Mouse (Mus musculus): Measurements from ENCODE around the gene Arhgef3. TPM values are rescaled to one million over a fixed set of nuclear protein-coding genes. Genes with fewer than 3 reads are reported as not detected.

Gene Arhgef3
- polyA plus RNA-seq, 1 experiment from 2014 or later: 12.8 TPM

- 61% methylated on average over 8 of the region's 8 CpGs for WGBS
Observed at GRCm38 (mm10) chr14:27166751-27167150, 52.1 kb downstream of the Arhgef3 start.

GRCm38 (mm10) chr14:27167177-27167576 lies 52.5 kb downstream of the Arhgef3 start:
- no peak for ATAC-seq (ENCODE audit: low read depth)
- 49% methylated on average over 4 of the region's 4 CpGs for WGBS
- Histone ChIP-seq H3K4me3 (ENCODE audit: low read length) (no peak overlapping the region), H3K4me2 (ENCODE audit: low read depth, low read length) (no peak overlapping the region), H3K27ac (ENCODE audit: low read length) (no peak overlapping the region), H3K4me1 (replicated peaks; ENCODE audit: control insufficient read depth, insufficient read depth, low read length) (no peaks in the 10 kb centered on the region; the same call in 1 of the 2 replicates), H3K36me3 (ENCODE audit: control insufficient read depth, insufficient read depth, low read length) (no peaks in the 10 kb centered on the region), H3K9me3 (ENCODE audit: control insufficient read depth, low read length) (no peaks in the 10 kb centered on the region), H3K27me3 (ENCODE audit: control insufficient read depth, insufficient read depth, low read depth, low read length) (no peaks in the 10 kb centered on the region), H3K9ac (ENCODE audit: low read length) (no peak overlapping the region)

More at GRCm38 (mm10) chr14:27166751-27167150, 52.1 kb downstream of the Arhgef3 start:
- Histone ChIP-seq H3K4me3 (ENCODE audit: low read length) (no peak overlapping the region), H3K9ac (ENCODE audit: low read length) (no peak overlapping the region), H3K9me3 (ENCODE audit: control insufficient read depth, low read length) (no peaks in the 10 kb centered on the region), H3K4me2 (ENCODE audit: low read depth, low read length) (no peak overlapping the region), H3K36me3 (ENCODE audit: control insufficient read depth, insufficient read depth, low read length) (no peaks in the 10 kb centered on the region), H3K27me3 (ENCODE audit: control insufficient read depth, insufficient read depth, low read depth, low read length) (no peaks in the 10 kb centered on the region), H3K4me1 (replicated peaks; ENCODE audit: control insufficient read depth, insufficient read depth, low read length) (no peaks in the 10 kb centered on the region; the same call in 1 of the 2 replicates), H3K27ac (ENCODE audit: low read length) (no peak overlapping the region)
- ATAC-seq (ENCODE audit: low read depth): peak; percentile 31; the same call in 1 of the 2 replicates

- Histone ChIP-seq H3K9ac (ENCODE audit: low read length) (no peak overlapping the region), H3K27ac (ENCODE audit: low read length) (no peak overlapping the region), H3K27me3 (ENCODE audit: control insufficient read depth, insufficient read depth, low read depth, low read length) (no peaks in the 10 kb centered on the region), H3K36me3 (ENCODE audit: control insufficient read depth, insufficient read depth, low read length) (no peaks in the 10 kb centered on the region), H3K9me3 (ENCODE audit: control insufficient read depth, low read length) (no peaks in the 10 kb centered on the region), H3K4me2 (ENCODE audit: low read depth, low read length) (no peak overlapping the region), H3K4me3 (ENCODE audit: low read length) (no peak overlapping the region), H3K4me1 (replicated peaks; ENCODE audit: control insufficient read depth, insufficient read depth, low read length) (peaks cover 2% of the 10 kb centered on the region; the same call in 1 of the 2 replicates)
- 53% methylated on average over 5 of the region's 5 CpGs for WGBS
- no peak for ATAC-seq (ENCODE audit: low read depth)
Observed at GRCm38 (mm10) chr14:27168387-27168786, 53.7 kb downstream of the Arhgef3 start.

- Histone ChIP-seq H3K27me3 (ENCODE audit: control insufficient read depth, insufficient read depth, low read depth, low read length) (no peaks in the 10 kb centered on the region), H3K36me3 (ENCODE audit: control insufficient read depth, insufficient read depth, low read length) (no peaks in the 10 kb centered on the region), H3K9me3 (ENCODE audit: control insufficient read depth, low read length) (no peaks in the 10 kb centered on the region), H3K4me3 (ENCODE audit: low read length) (no peak overlapping the region), H3K4me2 (ENCODE audit: low read depth, low read length) (no peak overlapping the region), H3K9ac (ENCODE audit: low read length) (no peak overlapping the region), H3K27ac (ENCODE audit: low read length) (no peak overlapping the region), H3K4me1 (replicated peaks; ENCODE audit: control insufficient read depth, insufficient read depth, low read length) (peaks cover 7% of the 10 kb centered on the region)
- 87% methylated on average over 4 of the region's 4 CpGs for WGBS
- ATAC-seq (ENCODE audit: low read depth): no peak
Observed at GRCm38 (mm10) chr14:27169287-27169686, 54.6 kb downstream of the Arhgef3 start.

GRCm38 (mm10) chr14:27170421-27170820 lies 55.7 kb downstream of the Arhgef3 start:
- ATAC-seq (ENCODE audit: low read depth): no peak
- 90% methylated on average over 2 of the region's 2 CpGs for WGBS
- Histone ChIP-seq H3K36me3 (ENCODE audit: control insufficient read depth, insufficient read depth, low read length) (no peaks in the 10 kb centered on the region), H3K4me3 (ENCODE audit: low read length) (no peak overlapping the region), H3K27me3 (ENCODE audit: control insufficient read depth, insufficient read depth, low read depth, low read length) (no peaks in the 10 kb centered on the region), H3K4me1 (replicated peaks; ENCODE audit: control insufficient read depth, insufficient read depth, low read length) (peaks cover 14% of the 10 kb centered on the region), H3K4me2 (ENCODE audit: low read depth, low read length) (no peak overlapping the region), H3K9ac (ENCODE audit: low read length) (no peak overlapping the region), H3K27ac (ENCODE audit: low read length) (no peak overlapping the region), H3K9me3 (ENCODE audit: control insufficient read depth, low read length) (no peaks in the 10 kb centered on the region)

GRCm38 (mm10) chr14:27171175-27171830 lies 56.6 kb downstream of the Arhgef3 start:
- Histone ChIP-seq H3K9me3 (ENCODE audit: control insufficient read depth, low read length) (no peaks in the 10 kb centered on the region), H3K4me2 (ENCODE audit: low read depth, low read length) (no peak overlapping the region), H3K4me1 (replicated peaks; ENCODE audit: control insufficient read depth, insufficient read depth, low read length) (peaks cover 14% of the 10 kb centered on the region), H3K36me3 (ENCODE audit: control insufficient read depth, insufficient read depth, low read length) (no peaks in the 10 kb centered on the region), H3K9ac (ENCODE audit: low read length) (no peak overlapping the region), H3K27me3 (ENCODE audit: control insufficient read depth, insufficient read depth, low read depth, low read length) (no peaks in the 10 kb centered on the region), H3K4me3 (ENCODE audit: low read length) (no peak overlapping the region), H3K27ac (ENCODE audit: low read length) (no peak overlapping the region)
- WGBS: 46% methylated on average over 14 of the region's 14 CpGs
- ATAC-seq (ENCODE audit: low read depth): peak; percentile 47; the same call in 1 of the 2 replicates

- WGBS: 66% methylated on average over 10 of the region's 10 CpGs
Observed at GRCm38 (mm10) chr14:27173178-27173803, 58.6 kb downstream of the Arhgef3 start.

GRCm38 (mm10) chr14:27174188-27174786 lies 59.6 kb downstream of the Arhgef3 start:
- 41% methylated on average over 6 of the region's 6 CpGs for WGBS
- Histone ChIP-seq H3K27ac (ENCODE audit: low read length) (no peak overlapping the region), H3K4me1 (replicated peaks; ENCODE audit: control insufficient read depth, insufficient read depth, low read length) (peaks cover 18% of the 10 kb centered on the region), H3K4me2 (ENCODE audit: low read depth, low read length) (no peak overlapping the region), H3K9ac (ENCODE audit: low read length) (no peak overlapping the region), H3K27me3 (ENCODE audit: control insufficient read depth, insufficient read depth, low read depth, low read length) (no peaks in the 10 kb centered on the region), H3K36me3 (ENCODE audit: control insufficient read depth, insufficient read depth, low read length) (no peaks in the 10 kb centered on the region), H3K4me3 (ENCODE audit: low read length) (no peak overlapping the region), H3K9me3 (ENCODE audit: control insufficient read depth, low read length) (no peaks in the 10 kb centered on the region)
- ATAC-seq (ENCODE audit: low read depth): no peak

More at GRCm38 (mm10) chr14:27173178-27173803, 58.6 kb downstream of the Arhgef3 start:
- Histone ChIP-seq H3K4me3 (ENCODE audit: low read length) (no peak overlapping the region), H3K36me3 (ENCODE audit: control insufficient read depth, insufficient read depth, low read length) (no peaks in the 10 kb centered on the region), H3K4me1 (replicated peaks; ENCODE audit: control insufficient read depth, insufficient read depth, low read length) (peaks cover 14% of the 10 kb centered on the region), H3K27ac (ENCODE audit: low read length) (no peak overlapping the region), H3K4me2 (ENCODE audit: low read depth, low read length) (no peak overlapping the region), H3K27me3 (ENCODE audit: control insufficient read depth, insufficient read depth, low read depth, low read length) (no peaks in the 10 kb centered on the region), H3K9ac (ENCODE audit: low read length) (no peak overlapping the region), H3K9me3 (ENCODE audit: control insufficient read depth, low read length) (no peaks in the 10 kb centered on the region)
- ATAC-seq (ENCODE audit: low read depth): peak; percentile 59

- Histone ChIP-seq H3K27me3 (ENCODE audit: control insufficient read depth, insufficient read depth, low read depth, low read length) (no peaks in the 10 kb centered on the region), H3K27ac (ENCODE audit: low read length) (no peak overlapping the region), H3K4me3 (ENCODE audit: low read length) (no peak overlapping the region), H3K9ac (ENCODE audit: low read length) (no peak overlapping the region), H3K9me3 (ENCODE audit: control insufficient read depth, low read length) (no peaks in the 10 kb centered on the region), H3K4me1 (replicated peaks; ENCODE audit: control insufficient read depth, insufficient read depth, low read length) (peaks cover 18% of the 10 kb centered on the region), H3K36me3 (ENCODE audit: control insufficient read depth, insufficient read depth, low read length) (no peaks in the 10 kb centered on the region), H3K4me2 (ENCODE audit: low read depth, low read length) (no peak overlapping the region)
- 36% methylated on average over 12 of the region's 12 CpGs for WGBS
- peak; percentile 25; the same call in 1 of the 2 replicates for ATAC-seq (ENCODE audit: low read depth)
Observed at GRCm38 (mm10) chr14:27174831-27175301, 60.2 kb downstream of the Arhgef3 start.
